Mouse (Mus musculus) Muller cell, postnatal 12 days (primary cell): ENCODE data around the gene Lgr6.
A peak's percentile ranks its signal among the peaks of the same experiment; 100 is the strongest.

ENCODE experiments used
- DNase-seq: peaks from one replicate; pipeline ENCODE4 v3.0.0-alpha.2; 2015; ENCODE audit errors: inconsistent ontology term

Lgr6 gene

DNA sequence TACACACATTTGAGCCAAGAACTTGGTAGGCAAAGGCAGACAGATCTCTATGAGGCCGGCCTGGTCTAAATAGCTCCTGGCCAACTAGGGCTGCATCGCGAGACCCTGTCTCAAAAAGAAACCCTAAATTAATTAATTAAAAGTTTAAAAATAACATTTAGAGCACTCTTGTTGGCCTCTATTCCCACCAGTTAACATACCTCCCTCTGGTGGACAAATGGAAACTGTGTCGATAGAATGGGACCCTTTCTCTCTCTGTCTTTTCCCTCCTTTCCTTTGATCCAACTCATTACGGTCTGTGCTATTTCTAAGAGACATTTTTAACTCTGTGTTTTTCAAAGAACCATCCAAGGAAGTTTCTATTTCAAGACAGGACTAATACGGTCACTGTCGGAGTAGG lies 144.4 kb downstream of the Lgr6 start:
- peak; percentile 16 for DNase-seq

DNA sequence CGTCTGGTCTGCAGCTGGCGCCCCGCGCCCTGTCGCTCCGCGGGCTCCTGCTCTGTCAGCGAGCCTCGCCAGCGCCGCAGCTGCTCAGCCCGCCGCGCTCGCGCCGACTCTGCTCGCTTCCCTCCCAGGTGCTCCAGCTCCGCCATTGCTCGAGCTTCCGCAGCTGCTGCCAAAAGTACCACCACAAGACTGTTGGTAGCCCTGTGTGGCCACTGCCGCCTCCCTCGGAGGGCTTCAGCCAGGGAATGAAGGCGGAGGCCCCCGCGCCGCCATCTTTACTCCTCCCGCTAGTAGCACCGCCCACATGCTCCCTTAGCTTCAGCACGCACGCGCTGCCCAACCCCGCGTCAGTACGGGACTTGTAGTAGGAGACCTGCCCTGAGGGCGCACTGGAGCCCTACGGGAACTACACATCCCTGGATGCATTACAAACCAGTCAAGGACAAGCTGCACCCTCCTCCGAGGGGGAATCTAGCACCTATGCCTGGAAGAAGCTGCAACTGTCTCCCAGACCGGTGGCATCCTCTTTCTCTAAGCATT lies 149.4 kb downstream of the Lgr6 start, which contains the start of gene Ppp1r12b:
TSS of gene Ppp1r12b (minus strand) at position 306 of the 540 bp plus-strand sequence.
- DNase-seq = peak; percentile 98

DNA sequence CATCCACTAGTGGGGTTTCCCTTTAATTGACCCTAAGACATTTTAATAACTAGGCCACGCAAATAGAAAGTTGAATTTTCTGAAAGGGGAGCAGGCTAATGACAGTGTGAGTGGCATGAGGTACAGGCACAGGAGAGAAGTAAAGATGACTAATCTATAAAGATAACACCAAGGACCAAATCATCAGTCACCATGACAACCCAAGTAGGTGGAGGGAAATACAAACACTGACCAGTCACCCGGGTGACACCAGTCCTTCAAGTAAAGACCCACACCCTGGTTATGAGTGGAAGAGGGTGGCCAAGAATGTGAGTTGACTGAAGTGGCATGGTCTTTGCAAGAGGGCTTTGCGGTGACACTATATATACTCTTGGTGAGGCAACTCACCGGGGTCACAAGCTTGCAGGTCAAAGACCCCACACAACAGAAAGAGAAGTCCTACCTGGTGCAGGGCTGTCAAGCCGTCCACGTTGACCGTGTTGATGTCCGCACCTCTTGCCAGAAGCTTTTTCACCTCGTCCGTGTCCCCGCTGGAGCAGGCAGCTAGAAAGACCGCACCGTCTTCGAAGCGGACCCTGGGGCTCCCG lies 149.9 kb downstream of the Lgr6 start:
- DNase-seq = peak; percentile 48

DNA sequence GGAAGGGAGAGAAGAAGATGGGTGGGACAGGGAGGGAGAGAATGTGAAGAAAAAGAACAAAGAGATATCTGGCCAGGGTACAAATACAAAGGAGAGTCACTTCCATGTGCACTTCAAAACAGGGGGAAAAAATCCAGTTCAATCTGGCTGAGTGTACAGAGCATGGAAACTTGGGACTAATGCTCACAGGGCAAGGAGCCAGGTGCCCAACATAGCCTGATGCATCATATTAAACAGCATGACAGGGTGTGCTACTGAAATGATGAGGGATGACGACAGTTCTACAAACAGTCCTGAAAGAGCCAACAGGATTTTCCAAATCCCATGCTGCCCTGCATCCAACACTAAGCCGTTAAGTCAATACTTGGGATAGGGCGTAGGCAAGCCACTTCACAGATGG lies 155.1 kb downstream of the Lgr6 start:
- DNase-seq = peak; percentile 32

DNA sequence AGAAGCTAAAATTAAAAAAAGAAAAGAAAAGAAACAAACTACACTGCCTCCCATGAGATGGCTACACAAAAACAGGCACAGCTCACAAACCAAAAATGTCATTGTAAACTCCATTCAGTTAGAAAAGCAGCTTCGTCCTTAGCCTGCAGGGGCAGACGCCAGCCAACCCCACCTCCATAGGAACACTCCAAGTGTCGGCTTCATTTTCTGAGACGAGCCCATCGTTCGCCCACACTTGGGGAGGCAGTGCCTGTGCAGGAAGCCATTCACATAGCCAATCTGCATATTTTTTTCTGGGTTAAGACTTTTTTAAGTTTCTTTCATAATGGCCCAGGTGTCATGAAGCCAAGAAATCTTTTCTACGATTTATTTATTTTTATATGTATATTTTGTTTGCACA lies 157.5 kb downstream of the Lgr6 start:
- DNase-seq = no peak

DNA sequence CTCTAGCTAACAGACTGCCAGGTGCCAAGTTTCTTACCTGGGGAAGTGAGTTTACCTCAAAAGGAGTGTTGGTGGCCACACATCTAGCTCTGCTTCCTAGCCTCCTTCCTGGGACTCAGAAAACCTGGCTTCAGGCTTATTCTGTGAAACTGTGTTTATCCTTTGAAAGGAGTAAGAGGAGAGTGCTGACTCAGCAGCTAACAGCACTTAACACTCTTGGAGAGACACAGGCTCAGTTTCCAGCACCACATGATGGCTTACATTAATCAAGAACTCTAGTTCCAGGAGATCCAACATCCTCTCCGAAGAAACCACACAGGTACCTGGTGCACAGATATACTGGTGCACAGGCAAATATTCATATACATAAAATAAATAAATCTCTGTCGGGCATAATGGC lies 162.2 kb downstream of the Lgr6 start:
- DNase-seq = no peak

DNA sequence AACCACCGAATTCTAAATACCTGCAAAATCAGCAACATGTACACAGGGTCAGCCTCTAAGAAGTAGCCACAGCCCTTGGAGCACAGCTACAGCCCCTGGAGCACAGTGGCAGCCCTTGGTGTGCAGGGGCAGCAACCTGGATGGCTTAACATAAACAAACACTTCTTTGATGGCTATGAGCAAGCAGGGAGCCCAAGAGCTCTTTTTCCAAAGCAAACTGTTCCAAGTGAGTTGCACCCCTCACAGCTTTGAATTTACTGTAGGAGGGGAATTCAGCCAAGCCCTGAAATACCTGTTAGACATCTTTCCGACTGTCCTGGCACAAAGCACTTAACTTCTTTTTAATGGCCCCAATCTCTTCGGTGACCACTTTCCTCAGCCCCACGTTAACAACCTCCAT lies 164.2 kb downstream of the Lgr6 start:
- DNase-seq = no peak

DNA sequence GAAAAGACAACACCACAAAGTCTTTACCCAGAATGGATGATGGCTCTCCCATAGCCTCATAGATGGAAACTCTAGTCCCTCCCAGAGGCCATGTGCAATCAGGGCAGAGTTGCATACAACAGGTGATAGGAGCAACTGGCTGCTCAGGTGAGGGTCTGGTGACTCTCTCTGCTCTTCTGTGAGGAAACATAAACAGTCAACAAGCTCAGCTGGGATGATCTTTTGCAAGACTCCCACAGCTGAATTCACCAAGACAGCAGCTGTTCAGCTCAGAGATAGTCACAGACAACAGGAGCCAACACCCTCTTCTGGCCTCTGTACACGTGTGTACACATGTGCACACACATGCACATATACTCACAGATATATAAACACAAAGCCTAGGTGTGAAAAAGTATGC lies 166.8 kb downstream of the Lgr6 start:
- DNase-seq = no peak

DNA sequence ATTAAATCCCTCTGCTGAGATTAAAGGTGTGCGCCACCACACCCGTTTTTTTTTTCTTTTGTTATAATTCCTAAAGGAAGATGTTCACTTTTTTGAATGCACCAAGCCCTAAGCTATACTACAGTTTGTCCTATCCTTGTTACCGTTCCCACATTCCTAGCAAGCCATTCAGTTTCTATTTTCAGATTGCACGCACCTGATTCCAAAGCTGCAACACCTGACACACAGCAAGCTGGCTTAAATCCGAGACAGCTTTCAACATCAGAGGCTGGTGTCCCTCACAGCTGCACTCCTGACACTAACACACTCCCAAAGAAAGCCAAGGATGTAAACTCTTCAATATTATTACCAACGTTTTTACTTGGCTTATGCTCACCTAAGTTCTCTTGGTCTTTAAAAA lies 168.7 kb downstream of the Lgr6 start:
- no peak for DNase-seq
